Mouse (Mus musculus) neural tube, embryonic 14.5 days (tissue): Measurements from ENCODE around the gene Thoc2. TPM values are rescaled to one million over a fixed set of nuclear protein-coding genes. Genes with fewer than 3 reads are reported as not detected.
"Not testable (repeated sequence)": the region's sequence is repeated elsewhere in the genome, so short reads cannot be mapped to it uniquely, and the experiment has no call there.

Experiments
- ATAC-seq: fragments of 200-750 bp; cut with Nextera tagmentation; 2 replicates; pipeline ENCODE4 v1.8.0; 2017; ENCODE audit warnings: low read depth, mild to moderate bottlenecking, moderate TSS enrichment, moderate library complexity
- H3K27ac ChIP-seq: fragments of 300-500 bp; sonication (generic); 2 replicates; pipeline ENCODE4 v1.5.1; 2014; ENCODE audit warnings: low read depth, mild to moderate bottlenecking, control low read depth, low read length, moderate library complexity, mixed read lengths
- H3K27me3 ChIP-seq: fragments of 300-500 bp; sonication (generic); 2 replicates; pipeline ENCODE4 v1.6.1; 2014; ENCODE audit warnings: low read length; ENCODE audit not compliant: control insufficient read depth, insufficient read depth
- H3K36me3 ChIP-seq: fragments of 300-500 bp; sonication (generic); 2 replicates; pipeline ENCODE4 v1.6.1; 2014; ENCODE audit warnings: low read length, mixed read lengths; ENCODE audit not compliant: control insufficient read depth, insufficient read depth
- H3K4me1 ChIP-seq: fragments of 300-500 bp; sonication (generic); 2 replicates; pipeline ENCODE4 v1.6.1; 2014; ENCODE audit warnings: low read length; ENCODE audit not compliant: control insufficient read depth, insufficient read depth
- H3K4me2 ChIP-seq: fragments of 300-500 bp; sonication (generic); 2 replicates; pipeline ENCODE4 v1.6.1; 2014; ENCODE audit warnings: mild to moderate bottlenecking, low read depth, low read length, control low read depth
- H3K4me3 ChIP-seq: fragments of 300-500 bp; sonication (generic); 2 replicates; pipeline ENCODE4 v1.5.1; 2014; ENCODE audit warnings: low read depth, low read length, control low read depth, mixed read lengths
- H3K9ac ChIP-seq: fragments of 300-500 bp; sonication (generic); replicated peaks from 2 replicates; pipeline ENCODE4 v1.6.1; 2014; ENCODE audit warnings: low read depth, mild to moderate bottlenecking, control low read depth, low read length, mixed read lengths
- H3K9me3 ChIP-seq: fragments of 300-500 bp; sonication (generic); 2 replicates; pipeline ENCODE4 v1.6.1; 2016; ENCODE audit warnings: low read length; ENCODE audit not compliant: control insufficient read depth
- WGBS: fragments of 180-500 bp; shearing (Covaris S2); extraction: QIAGEN DNeasy Blood & Tissue Kit; methylation state at CpG from one replicate; pipeline ENCODE4 v1.1.7; 2014; 5-methylcytosine and 5-hydroxymethylcytosine counted together
- polyA plus RNA-seq: library from polyadenylated mRNA; unstranded; fragments of >200 nt; fragmentation: Nextera tagmentation; extraction: Ambion mirVana; gene quantifications from 2 replicates; pipeline ENCODE4 v1.2.1, GENCODE M21; 2014

Thoc2 gene
- 105 and 109 TPM in 2 replicates for polyA plus RNA-seq

DNA sequence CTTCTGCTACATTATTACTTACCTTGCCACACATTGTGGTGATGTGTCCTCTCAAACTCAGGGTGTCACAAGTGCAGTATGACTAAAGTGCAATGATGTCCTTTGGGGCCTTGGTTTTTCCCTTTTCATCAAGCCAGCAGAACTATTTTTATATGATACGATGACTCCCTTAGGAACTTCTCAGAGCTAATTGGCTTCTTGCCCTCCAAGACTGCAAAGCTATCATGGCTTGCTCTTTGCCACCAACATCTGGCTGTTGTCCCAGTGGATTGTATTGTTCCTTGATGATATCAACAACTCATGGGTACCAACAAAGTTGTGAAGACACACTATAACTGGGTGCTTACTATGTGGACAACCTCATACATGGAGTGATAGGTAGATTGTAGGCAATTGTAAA, at the start of gene Thoc2:
Thoc2 (minus strand) TSS at position 101 of the 400 bp plus-strand sequence.
- H3K9me3 ChIP-seq, result no peaks in the 10 kb centered on the region
- 95% methylated on average over 1 of the region's 1 CpGs for WGBS

DNA sequence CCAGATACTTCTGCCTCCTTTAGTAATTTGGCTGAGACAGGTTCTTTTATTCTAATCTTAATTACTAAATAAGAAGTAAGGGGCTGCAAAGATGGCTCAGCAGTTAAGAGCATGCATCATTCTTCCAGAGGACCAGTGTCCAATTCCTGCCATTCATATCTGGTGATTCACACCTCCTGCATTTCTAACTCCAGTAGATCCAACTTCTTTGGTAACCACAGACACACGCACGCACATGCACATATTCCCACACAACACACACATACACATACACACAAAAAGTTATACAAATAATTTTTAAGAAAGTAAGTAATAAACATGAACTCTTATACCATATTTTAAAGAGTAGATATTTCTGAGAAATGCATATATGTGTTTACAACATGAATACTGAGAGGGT, 49.6 kb upstream of the Thoc2 start:
- no peak overlapping the region for H3K4me3 ChIP-seq
- no peak for ATAC-seq
- H3K9me3 ChIP-seq, result no peaks in the 10 kb centered on the region
- H3K36me3 ChIP-seq, result no peaks in the 10 kb centered on the region
- H3K4me2 ChIP-seq, result no peak overlapping the region
- WGBS, result 98% methylated on average over 2 of the region's 2 CpGs
- no peak overlapping the region for H3K9ac ChIP-seq
- no peak overlapping the region for H3K27ac ChIP-seq
- no peaks in the 10 kb centered on the region for H3K27me3 ChIP-seq
- H3K4me1 ChIP-seq, result no peaks in the 10 kb centered on the region

More for the DNA sequence above, at the start of gene Thoc2:
- Histone ChIP-seq H3K9ac (no peak within 1 kb of the TSS), H3K27ac (no peak within 1 kb of the TSS), H3K36me3 (no peaks in the 10 kb centered on the region), H3K27me3 (no peaks in the 10 kb centered on the region), H3K4me3 (no peak within 1 kb of the TSS), H3K4me1 (no peaks in the 10 kb centered on the region), H3K4me2 (no peak within 1 kb of the TSS)
- ATAC-seq, result no peak

DNA sequence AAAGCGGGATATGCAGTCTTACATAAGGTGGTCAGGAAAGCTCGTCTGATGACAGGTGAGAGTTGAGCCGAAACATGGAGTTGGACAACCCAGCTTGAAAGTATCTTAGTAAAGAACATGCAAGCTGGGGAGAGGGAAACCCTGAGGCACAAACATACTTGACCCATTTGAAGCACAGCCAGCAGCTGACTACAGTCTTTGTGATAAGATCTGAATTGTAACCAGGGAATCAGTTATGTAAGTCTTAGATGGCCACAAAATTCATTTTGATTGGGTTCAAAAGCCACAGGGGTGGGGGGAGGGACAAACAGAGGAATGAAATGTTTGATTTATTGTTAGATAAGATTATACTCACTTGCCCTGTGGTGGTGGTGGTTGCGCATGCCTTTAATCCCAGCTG, 48.9 kb upstream of the Thoc2 start:
- WGBS, result 92% methylated on average over 4 of the region's 4 CpGs
- Histone ChIP-seq H3K9me3 (no peaks in the 10 kb centered on the region), H3K4me3 (no peak overlapping the region), H3K4me1 (no peaks in the 10 kb centered on the region), H3K4me2 (no peak overlapping the region), H3K9ac (no peak overlapping the region), H3K36me3 (no peaks in the 10 kb centered on the region), H3K27ac (no peak overlapping the region), H3K27me3 (no peaks in the 10 kb centered on the region)
- no peak for ATAC-seq

DNA sequence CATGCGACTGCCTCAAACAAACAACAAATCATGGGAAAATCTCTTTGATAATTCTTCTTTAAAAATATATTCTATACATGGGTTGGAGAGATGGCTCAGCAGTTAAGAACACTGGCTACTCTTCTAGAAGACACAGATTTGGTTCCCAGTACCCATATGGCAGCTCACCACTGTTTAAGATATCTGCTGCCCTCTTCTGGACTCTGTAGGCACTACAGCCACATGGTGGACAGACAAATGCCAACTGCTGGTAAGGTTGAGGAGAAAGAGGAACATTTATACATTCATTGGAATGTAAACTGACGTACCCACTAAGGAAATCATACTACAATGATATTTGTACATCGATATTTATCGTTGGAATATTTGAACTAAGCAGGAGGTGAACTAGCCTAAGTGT, 36.7 kb upstream of the Thoc2 start:
- no peak overlapping the region for H3K4me2 ChIP-seq
- H3K27ac ChIP-seq, result no peak overlapping the region
- no peaks in the 10 kb centered on the region for H3K27me3 ChIP-seq
- no peaks in the 10 kb centered on the region for H3K36me3 ChIP-seq
- H3K9me3 ChIP-seq, result no peaks in the 10 kb centered on the region
- no peak for ATAC-seq
- H3K9ac ChIP-seq, result no peak overlapping the region
- no peaks in the 10 kb centered on the region for H3K4me1 ChIP-seq
- 60% methylated on average over 4 of the region's 4 CpGs for WGBS
- no peak overlapping the region for H3K4me3 ChIP-seq

DNA sequence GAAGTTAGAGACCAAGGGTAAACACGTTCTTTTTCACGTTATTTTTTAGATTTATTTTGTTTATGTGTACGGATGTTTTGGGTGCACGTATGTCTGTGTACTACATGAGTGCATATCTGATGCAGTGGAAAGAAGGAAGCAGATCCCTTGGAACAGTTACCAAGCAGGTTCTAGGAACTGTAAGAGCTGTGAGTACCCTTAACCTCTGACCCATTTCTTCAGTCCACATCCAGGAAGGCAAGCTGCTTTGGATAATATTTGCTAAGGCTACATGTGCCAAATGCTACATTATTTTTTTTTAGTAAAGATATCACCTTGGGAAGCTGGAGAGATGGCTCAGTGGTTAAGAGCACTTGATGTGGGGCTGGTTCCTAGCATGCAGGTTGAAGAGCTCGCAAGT, 21.4 kb upstream of the Thoc2 start:
- H3K4me2 ChIP-seq, result no peak overlapping the region
- no peaks in the 10 kb centered on the region for H3K27me3 ChIP-seq
- no peaks in the 10 kb centered on the region for H3K36me3 ChIP-seq
- WGBS, result 91% methylated on average over 5 of the region's 5 CpGs
- no peaks in the 10 kb centered on the region for H3K4me1 ChIP-seq
- no peak overlapping the region for H3K4me3 ChIP-seq
- H3K27ac ChIP-seq, result no peak overlapping the region
- no peak overlapping the region for H3K9ac ChIP-seq
- H3K9me3 ChIP-seq, result no peaks in the 10 kb centered on the region
- no peak for ATAC-seq

DNA sequence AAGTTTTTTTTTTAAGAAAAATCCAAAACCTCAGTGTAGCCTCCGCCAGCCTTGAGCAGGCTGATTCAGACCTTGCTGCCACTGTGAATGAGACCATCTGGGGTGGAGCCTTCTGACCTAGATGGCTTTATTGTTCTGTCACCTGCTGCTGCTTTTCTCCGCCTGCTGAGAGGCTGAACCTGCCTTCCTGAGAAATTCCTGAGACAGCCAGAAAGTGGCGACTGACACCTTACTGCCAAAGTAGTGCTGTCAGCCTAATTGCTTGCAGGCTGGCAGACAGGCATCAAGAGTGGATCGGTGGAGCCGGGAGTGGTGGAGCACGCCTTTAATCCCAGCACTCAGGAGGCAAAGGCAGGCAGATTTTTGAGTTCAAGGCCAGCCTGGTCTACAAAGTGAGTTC, 11.3 kb upstream of the Thoc2 start:
- not testable (repeated sequence) for H3K36me3 ChIP-seq, H3K9me3 ChIP-seq, H3K4me2 ChIP-seq, H3K4me1 ChIP-seq, H3K27me3 ChIP-seq, H3K9ac ChIP-seq, ATAC-seq, H3K4me3 ChIP-seq, H3K27ac ChIP-seq
- WGBS, result 54% methylated on average over 6 of the region's 6 CpGs

DNA sequence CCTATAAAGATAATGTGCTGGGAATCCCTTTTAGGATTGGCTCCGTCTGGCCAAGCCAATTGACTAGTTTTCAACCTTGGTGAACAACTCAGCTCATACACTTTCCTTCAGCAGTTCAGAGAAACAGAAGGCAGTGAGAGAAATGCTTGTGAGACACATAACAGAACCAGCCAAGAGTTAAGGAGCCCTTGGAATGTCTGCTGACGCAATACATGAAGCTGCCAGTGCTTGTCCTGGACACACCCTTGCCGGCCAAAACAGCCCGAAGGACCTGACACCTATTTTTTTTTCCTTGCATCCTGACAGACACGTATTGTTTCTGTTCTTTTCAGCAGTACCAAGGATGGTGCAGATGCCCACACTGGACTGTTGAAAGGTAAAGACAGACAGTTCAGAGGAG, 4.2 kb upstream of the Thoc2 start:
- H3K9ac ChIP-seq, result no peak overlapping the region
- ATAC-seq, result no peak
- no peak overlapping the region for H3K4me3 ChIP-seq
- H3K4me2 ChIP-seq, result no peak overlapping the region
- H3K4me1 ChIP-seq, result no peaks in the 10 kb centered on the region
- H3K27ac ChIP-seq, result no peak overlapping the region
- no peaks in the 10 kb centered on the region for H3K9me3 ChIP-seq
- WGBS, result 87% methylated on average over 5 of the region's 5 CpGs
- H3K27me3 ChIP-seq, result no peaks in the 10 kb centered on the region
- no peaks in the 10 kb centered on the region for H3K36me3 ChIP-seq

DNA sequence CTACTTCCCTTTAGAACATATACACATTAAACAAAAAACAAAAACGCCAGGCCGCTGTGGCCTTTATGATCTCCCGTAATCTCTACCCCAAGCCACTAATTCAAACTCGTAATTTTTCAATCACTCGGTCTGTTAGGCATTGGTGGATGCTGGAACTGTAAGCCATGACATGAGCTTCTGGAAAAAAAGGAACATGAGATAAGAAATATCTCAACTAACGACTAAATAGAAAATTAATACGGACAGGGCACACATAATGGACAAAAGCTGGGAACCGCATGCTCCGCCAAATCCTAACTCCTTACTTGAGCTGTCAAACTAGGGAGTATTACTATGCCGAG, 8.4 kb downstream of the Thoc2 start:
- no peaks in the 10 kb centered on the region for H3K9me3 ChIP-seq
- WGBS, result 42% methylated on average over 10 of the region's 10 CpGs
- 0 out of 2 replicates have a peak overlapping the region, but pooled peaks have one; percentile 57 for H3K9ac ChIP-seq
- no peaks in the 10 kb centered on the region for H3K4me1 ChIP-seq
- H3K27ac ChIP-seq, result peak overlapping the region; percentile 60
- H3K27me3 ChIP-seq, result no peaks in the 10 kb centered on the region
- ATAC-seq, result no peak
- peak overlapping the region; percentile 35 for H3K4me2 ChIP-seq
- peak overlapping the region; percentile 53 for H3K4me3 ChIP-seq
- H3K36me3 ChIP-seq, result no peaks in the 10 kb centered on the region

DNA sequence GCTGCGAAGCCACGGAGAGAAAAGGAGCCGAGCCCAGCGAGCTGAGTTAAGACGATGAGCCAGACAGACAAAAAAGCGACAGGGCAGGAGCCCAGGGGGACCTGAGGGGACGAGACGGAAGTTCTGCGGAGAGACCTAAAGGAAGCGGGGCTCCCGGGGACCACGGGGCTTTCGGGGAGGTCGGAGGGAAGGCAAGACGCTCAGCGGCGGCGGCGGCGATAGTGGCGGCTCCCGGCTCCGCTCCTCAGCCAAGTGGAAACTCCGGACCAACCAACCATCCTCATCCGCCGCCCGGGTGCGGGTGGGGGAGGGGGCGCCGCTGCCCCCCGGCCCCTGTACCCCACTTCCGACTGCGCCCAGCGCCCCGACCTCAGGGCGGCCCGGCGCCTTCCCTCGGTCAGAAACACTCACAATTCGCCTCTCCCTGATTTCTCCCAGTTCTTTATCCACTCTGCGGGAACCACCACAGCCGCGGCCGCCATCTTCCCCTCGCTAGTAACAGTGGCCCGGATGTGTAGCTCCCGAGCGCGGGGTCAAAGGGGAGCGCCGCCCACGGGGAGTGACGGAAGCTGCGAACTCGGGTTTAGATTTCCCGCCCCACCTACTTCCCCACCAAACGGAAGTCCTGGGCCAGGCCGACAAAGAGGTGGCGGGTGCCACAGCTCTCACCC, 8.9 kb downstream of the Thoc2 start:
- Histone ChIP-seq H3K36me3 (no peaks in the 10 kb centered on the region), H3K4me2 (peak overlapping the region; percentile 65), H3K9ac (peak overlapping the region; percentile 57), H3K27ac (peak overlapping the region; percentile 74), H3K27me3 (no peaks in the 10 kb centered on the region), H3K9me3 (no peaks in the 10 kb centered on the region), H3K4me1 (no peaks in the 10 kb centered on the region), H3K4me3 (peak overlapping the region; percentile 53)
- peak; percentile 99 for ATAC-seq
- WGBS, result 13% methylated on average over 54 of the region's 59 CpGs
